Mouse (Mus musculus) layer of hippocampus, postnatal 25 days (tissue): Measurements from ENCODE around the gene Serpinf1. TPM values are rescaled to one million over a fixed set of nuclear protein-coding genes. Genes with fewer than 3 reads are reported as not detected.
"Not testable (repeated sequence)": the region's sequence is repeated elsewhere in the genome, so short reads cannot be mapped to it uniquely, and the experiment has no call there.

Experiments
- DNase-seq, 2 experiments: peaks; one replicate each; pipeline ENCODE4 v3.0.0; 2022; ENCODE audit warnings: mixed read lengths in 2 of 2, low spot score in 1 of 2; ENCODE audit errors: extremely low spot score in 1 of 2
- microRNA-seq, 2 experiments: library from miRNA; unstranded; fragments of <30 nt; microRNA quantifications; one replicate each; pipeline ENCODE4 v1.2.0; 2021
- total RNA-seq, 2 experiments: library from RNA; stranded (reverse); gene quantifications; 2 replicates each; pipeline ENCODE4 v1.2.3; 2021

Gene Serpinf1
- total RNA-seq, 2 experiments from 2014 or later, result 16.0 to 16.8 TPM

DNA sequence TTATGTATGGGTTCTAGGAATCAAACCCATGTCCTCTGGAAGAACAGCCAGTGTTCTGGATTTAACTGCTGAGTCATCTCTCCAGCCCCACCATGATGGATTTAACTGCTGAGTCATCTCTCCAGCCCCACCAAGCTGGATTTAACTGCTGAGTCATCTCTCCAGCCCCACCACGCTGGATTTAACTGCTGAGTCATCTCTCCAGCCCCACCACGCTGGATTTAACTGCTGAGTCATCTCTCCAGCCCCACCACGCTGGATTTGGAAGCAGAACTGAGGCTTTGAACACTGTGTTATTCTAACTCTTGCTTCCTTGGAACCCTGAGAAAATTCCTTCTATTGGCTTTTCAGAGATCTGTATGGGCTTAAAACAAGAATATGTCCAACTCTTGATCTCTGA, 39.0 kb downstream of the Serpinf1 start:
- not testable (repeated sequence) for DNase-seq

DNA sequence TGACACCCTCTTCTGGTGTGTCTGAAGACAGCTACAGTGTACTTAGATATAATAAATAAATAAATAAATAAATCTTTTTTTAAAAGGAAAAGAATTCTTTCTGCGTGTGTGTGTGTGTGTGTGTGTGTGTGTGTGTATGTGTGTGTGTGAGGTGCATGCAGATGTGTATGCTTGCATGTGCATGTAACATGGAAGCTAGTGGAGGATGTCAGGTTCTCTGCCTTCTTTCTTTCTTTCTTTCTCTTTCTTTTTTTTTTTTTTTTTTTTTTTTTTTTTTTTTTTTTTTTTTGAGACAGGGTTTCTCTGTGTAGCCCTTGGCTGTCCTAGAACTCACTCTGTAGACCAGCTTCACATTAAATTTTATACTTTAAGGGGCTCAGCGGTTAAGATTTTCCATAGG, 43.7 kb downstream of the Serpinf1 start:
- DNase-seq, result not testable (repeated sequence)

DNA sequence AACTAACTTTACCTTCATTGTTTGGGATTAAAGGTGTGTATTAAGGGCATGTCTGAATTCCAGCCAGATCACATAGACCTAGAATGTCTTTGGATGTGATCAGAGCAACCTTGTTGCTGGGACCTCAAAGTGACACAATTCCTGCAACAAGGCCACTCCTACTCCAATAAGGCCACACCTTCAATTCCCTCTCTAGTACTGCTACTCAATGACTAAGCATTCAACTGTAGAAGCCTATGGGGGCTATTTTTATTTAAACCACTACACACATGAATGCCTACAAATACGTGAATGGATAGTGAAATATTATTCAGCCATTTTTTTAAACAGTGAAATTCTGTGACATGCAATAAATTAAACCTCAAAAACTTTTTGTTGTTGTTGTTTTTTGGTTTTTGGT, 45.4 kb downstream of the Serpinf1 start:
- no peak for DNase-seq

Small RNA genes lying within 50 kb of the gene (microRNA-seq; reads per million reads assigned to microRNA genes)
- 12,956 to 13,039 reads per million in 2 experiments for gene Mir22

Other genes starting within 250 kb of the Serpinf1 start
- 10 to 100 TPM; 18.2 to 18.3 TPM for gene Ovca2, start 243.9 kb downstream of the Serpinf1 start, total RNA-seq
- gene Dph1, start 231.5 kb downstream of the Serpinf1 start, total RNA-seq, result 10 to 100 TPM; 35.4 to 36.1 TPM
- gene Rtn4rl1, start 228.9 kb downstream of the Serpinf1 start, total RNA-seq, result 100 to 1,000 TPM in 1 of 2 experiments, 10 to 100 TPM in 1; 94.7 to 106 TPM
- 10 to 100 TPM; 58.8 to 59.5 TPM for gene Rpa1, start 74.4 kb downstream of the Serpinf1 start, total RNA-seq
- gene Smyd4, start 74.3 kb downstream of the Serpinf1 start, total RNA-seq, result 10 to 100 TPM; 14.3 to 14.5 TPM
- under 1 TPM; 0.39 to 0.59 TPM for gene Serpinf2, start 16.9 kb upstream of the Serpinf1 start, total RNA-seq
- gene Wdr81, start 32.0 kb upstream of the Serpinf1 start, total RNA-seq, result 10 to 100 TPM; 21.9 to 22.7 TPM
- gene Tlcd2, start 39.0 kb upstream of the Serpinf1 start, total RNA-seq, result under 1 TPM; 0.59 to 0.87 TPM
- gene Prpf8, start 64.1 kb upstream of the Serpinf1 start, total RNA-seq, result 100 to 1,000 TPM; 125 to 129 TPM
- 1 to 10 TPM; 1.7 to 3.1 TPM for gene Rilp, start 87.4 kb upstream of the Serpinf1 start, total RNA-seq
- 1 to 10 TPM; 1.4 to 1.6 TPM for gene Scarf1, start 90.8 kb upstream of the Serpinf1 start, total RNA-seq
- gene Slc43a2, start 109.0 kb upstream of the Serpinf1 start, total RNA-seq, result 10 to 100 TPM; 49.8 to 54.2 TPM
- 100 to 1,000 TPM; 281 to 305 TPM for gene Pitpna, start 165.4 kb upstream of the Serpinf1 start, total RNA-seq
- gene Inpp5k, start 208.3 kb upstream of the Serpinf1 start, total RNA-seq, result 10 to 100 TPM; 40.6 to 46.7 TPM
- gene Myo1c, start 227.8 kb upstream of the Serpinf1 start, total RNA-seq, result 10 to 100 TPM; 11.8 to 18.6 TPM